Mouse (Mus musculus) lung, postnatal 0 days (tissue): ENCODE data around the gene Zfp740.

ENCODE experiments used
- CTCF ChIP-seq: IDR thresholded peaks from 2 replicates; pipeline ENCODE4 v1.5.1; 2016; ENCODE audit warnings: antibody characterized with exemption, mild to moderate bottlenecking
- EP300 ChIP-seq: IDR thresholded peaks from 2 replicates; pipeline ENCODE4 v1.6.1; 2016; ENCODE audit warnings: antibody characterized with exemption, mild to moderate bottlenecking, control low read depth

DNA sequence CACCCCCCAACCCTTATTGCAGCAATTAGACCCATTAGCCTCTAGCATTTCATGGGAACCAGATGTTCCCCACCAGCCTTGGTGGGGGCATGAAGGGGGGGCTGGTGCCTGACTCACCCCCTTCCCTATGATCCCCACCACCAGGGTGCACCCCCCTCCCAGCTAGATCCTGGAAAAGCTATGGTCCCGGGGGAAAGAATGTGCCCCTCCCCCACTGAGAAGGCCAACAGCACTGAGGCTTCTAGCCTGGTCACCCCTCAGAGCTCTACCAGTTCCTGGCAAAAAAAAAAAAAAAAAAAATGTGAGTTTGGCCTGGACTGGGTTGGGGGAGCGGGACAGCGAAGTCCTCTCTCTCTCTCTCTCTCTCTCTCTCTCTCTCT lies 45.8 kb downstream of the Zfp740 start:
- no peak for TF ChIP-seq EP300
- TF ChIP-seq CTCF, result 0 out of 2 replicates have a peak, but pooled peaks have one; percentile 15
